Mouse (Mus musculus) embryonic facial prominence, embryonic 15.5 days (tissue): ENCODE results near the gene Erbb4. TPM values are rescaled to one million over a fixed set of nuclear protein-coding genes. Genes with fewer than 3 reads are reported as not detected.
A peak's percentile ranks its signal among the peaks of the same experiment; 100 is the strongest.

Source experiments
- ATAC-seq: fragments of 200-750 bp; cut with Nextera tagmentation; 2 replicates; pipeline ENCODE4 v1.8.0; 2017; ENCODE audit warnings: low read depth, moderate TSS enrichment; ENCODE audit not compliant: insufficient number of reproducible peaks, low FRiP score, low TSS enrichment
- H3K27ac ChIP-seq: fragments of 300-500 bp; sonication (generic); replicated peaks from 2 replicates; pipeline ENCODE4 v1.5.1; 2015; ENCODE audit warnings: mild to moderate bottlenecking, inconsistent platforms
- H3K27me3 ChIP-seq: fragments of 300-500 bp; sonication (generic); 2 replicates; pipeline ENCODE4 v1.6.1; 2015; ENCODE audit warnings: inconsistent platforms
- H3K36me3 ChIP-seq: fragments of 300-500 bp; sonication (generic); 2 replicates; pipeline ENCODE4 v1.6.1; 2015; ENCODE audit warnings: mild to moderate bottlenecking, inconsistent platforms
- H3K4me1 ChIP-seq: fragments of 300-500 bp; sonication (generic); 2 replicates; pipeline ENCODE4 v1.6.1; 2015; ENCODE audit warnings: inconsistent platforms
- H3K4me2 ChIP-seq: fragments of 300-500 bp; sonication (generic); replicated peaks from 2 replicates; pipeline ENCODE4 v1.6.1; 2015; ENCODE audit warnings: mild to moderate bottlenecking, inconsistent platforms
- H3K4me3 ChIP-seq: fragments of 300-500 bp; sonication (generic); replicated peaks from 2 replicates; pipeline ENCODE4 v1.5.1; 2015; ENCODE audit warnings: mild to moderate bottlenecking, inconsistent platforms
- H3K9ac ChIP-seq: fragments of 300-500 bp; sonication (generic); 2 replicates; pipeline ENCODE4 v1.6.1; 2015; ENCODE audit warnings: inconsistent platforms
- H3K9me3 ChIP-seq: fragments of 300-500 bp; sonication (generic); replicated peaks from 2 replicates; pipeline ENCODE4 v1.6.1; 2016; ENCODE audit warnings: inconsistent platforms
- WGBS: fragments of 180-500 bp; shearing (Covaris S2); methylation state at CpG from one replicate; pipeline ENCODE4 v1.1.7; 2015; 5-methylcytosine and 5-hydroxymethylcytosine counted together
- polyA plus RNA-seq: library from polyadenylated mRNA; unstranded; fragments of >200 nt; fragmentation: Nextera tagmentation; extraction: Ambion mirVana; gene quantifications from 2 replicates; pipeline ENCODE4 v1.2.1, GENCODE M21; 2015

Gene Erbb4
- polyA plus RNA-seq, result 0.77 and 1.2 TPM in 2 replicates

- Histone ChIP-seq H3K4me3 (peak within 1 kb of the TSS; percentile 62), H3K27ac (no peak within 1 kb of the TSS), H3K9ac (peak within 1 kb of the TSS; percentile 35; the same call in 1 of the 2 replicates), H3K36me3 (no peaks in the 10 kb centered on the region), H3K27me3 (peaks cover 52% of the 10 kb centered on the region), H3K9me3 (no peaks in the 10 kb centered on the region), H3K4me2 (peak within 1 kb of the TSS; percentile 100), H3K4me1 (peaks cover 35% of the 10 kb centered on the region)
- ATAC-seq, result peak; percentile 16
- under 1% methylated on average over 63 of the region's 63 CpGs for WGBS
Observed at GRCm38 (mm10) chr1:69107485-69108158, at the start of gene Erbb4. Gene Erbb4 (minus strand): TSS chr1:69108059.

- WGBS, result 56% methylated on average over 2 of the region's 2 CpGs
- Histone ChIP-seq H3K27me3 (no peaks in the 10 kb centered on the region), H3K27ac (no peak overlapping the region), H3K4me3 (no peak overlapping the region), H3K9me3 (no peaks in the 10 kb centered on the region), H3K4me2 (no peak overlapping the region), H3K9ac (no peak overlapping the region), H3K4me1 (no peaks in the 10 kb centered on the region), H3K36me3 (no peaks in the 10 kb centered on the region)
- no peak for ATAC-seq
Observed at GRCm38 (mm10) chr1:69157346-69157745, 49.5 kb upstream of the Erbb4 start.

- H3K4me1 ChIP-seq, result no peaks in the 10 kb centered on the region
- H3K27ac ChIP-seq, result no peak overlapping the region
- ATAC-seq, result no peak
- H3K36me3 ChIP-seq, result no peaks in the 10 kb centered on the region
- H3K27me3 ChIP-seq, result no peaks in the 10 kb centered on the region
- no peak overlapping the region for H3K4me3 ChIP-seq
- no peak overlapping the region for H3K4me2 ChIP-seq
- no peak overlapping the region for H3K9ac ChIP-seq
- H3K9me3 ChIP-seq, result no peaks in the 10 kb centered on the region
Observed at GRCm38 (mm10) chr1:69141341-69141740, 33.5 kb upstream of the Erbb4 start.

- Histone ChIP-seq H3K27ac (no peak overlapping the region), H3K4me1 (no peaks in the 10 kb centered on the region), H3K36me3 (no peaks in the 10 kb centered on the region), H3K27me3 (no peaks in the 10 kb centered on the region), H3K9me3 (no peaks in the 10 kb centered on the region), H3K4me3 (no peak overlapping the region), H3K4me2 (no peak overlapping the region), H3K9ac (no peak overlapping the region)
- no peak for ATAC-seq
- WGBS, result 54% methylated on average over 6 of the region's 6 CpGs
Observed at GRCm38 (mm10) chr1:69139519-69139868, 31.6 kb upstream of the Erbb4 start.

DNA sequence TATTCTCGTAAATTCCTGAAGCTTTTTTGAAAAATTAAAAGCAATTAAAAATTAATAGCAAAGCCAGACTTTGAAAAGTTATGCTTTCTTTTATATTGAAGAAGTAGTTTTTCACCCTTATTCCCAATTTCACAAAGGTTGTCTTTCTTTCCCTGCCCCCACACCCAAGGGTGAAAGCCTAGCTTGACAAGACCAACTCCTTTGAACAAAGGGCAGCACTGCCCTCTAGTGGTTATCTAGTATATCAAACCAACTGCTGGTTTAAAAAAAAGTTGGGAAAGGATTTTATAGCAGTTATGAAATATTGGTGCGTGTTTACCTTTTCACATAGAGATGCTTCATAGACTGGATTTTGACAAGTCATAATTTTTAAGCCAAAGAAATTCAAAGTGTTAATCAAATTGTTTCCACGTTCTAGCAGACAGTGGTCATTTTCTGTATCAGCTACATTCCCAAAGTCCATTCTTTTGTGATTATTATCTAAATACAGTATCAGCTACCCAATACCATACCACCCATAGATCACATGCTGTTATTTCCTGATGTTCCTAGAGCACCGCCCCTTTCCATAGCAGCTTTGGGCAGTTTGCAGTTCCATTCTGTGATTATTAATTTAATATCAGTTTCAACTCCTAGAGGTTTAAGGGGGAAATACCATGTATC is 31.1 kb upstream of the Erbb4 start:
- Histone ChIP-seq H3K4me1 (no peaks in the 10 kb centered on the region), H3K27ac (no peak overlapping the region), H3K4me3 (no peak overlapping the region), H3K9ac (no peak overlapping the region), H3K36me3 (no peaks in the 10 kb centered on the region), H3K27me3 (no peaks in the 10 kb centered on the region), H3K9me3 (no peaks in the 10 kb centered on the region), H3K4me2 (no peak overlapping the region)
- WGBS, result 37% methylated on average over 4 of the region's 4 CpGs
- ATAC-seq, result no peak

DNA sequence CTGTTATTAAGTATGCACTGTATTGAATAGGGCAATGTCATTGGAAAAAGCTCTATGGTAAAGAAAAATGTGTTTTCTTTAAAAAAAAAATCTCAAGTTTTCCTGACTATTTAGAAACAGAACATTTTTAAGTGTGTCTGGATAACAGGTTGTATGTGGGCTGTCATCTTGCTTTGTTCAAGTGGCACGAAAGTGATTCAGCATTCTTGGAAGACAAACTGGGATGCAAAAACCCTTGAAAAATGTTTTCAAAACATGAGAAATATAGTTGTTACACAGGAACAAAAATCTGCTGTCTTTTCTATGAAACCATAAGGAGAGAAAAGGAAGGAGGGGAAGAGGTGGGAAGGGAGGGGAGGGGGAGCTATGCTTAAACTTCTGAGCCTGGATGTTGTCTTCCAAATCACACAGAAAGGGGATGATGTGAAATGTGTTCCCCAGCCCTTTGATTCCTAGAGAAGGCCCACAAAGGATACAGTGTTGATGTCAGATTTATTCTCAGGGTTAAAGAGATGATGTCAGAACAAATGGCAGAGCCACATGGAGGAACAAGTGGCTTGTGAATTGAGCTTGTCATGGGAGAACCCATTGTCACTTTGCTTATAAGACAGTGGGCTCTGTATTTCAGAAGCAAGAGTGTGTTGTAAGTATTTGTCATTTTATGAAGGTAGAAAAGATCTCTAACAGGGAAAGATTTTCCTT is 16.4 kb upstream of the Erbb4 start:
- no peaks in the 10 kb centered on the region for H3K4me1 ChIP-seq
- no peaks in the 10 kb centered on the region for H3K36me3 ChIP-seq
- H3K9me3 ChIP-seq, result no peaks in the 10 kb centered on the region
- H3K9ac ChIP-seq, result no peak overlapping the region
- no peak overlapping the region for H3K4me3 ChIP-seq
- no peak overlapping the region for H3K4me2 ChIP-seq
- ATAC-seq, result no peak
- 90% methylated on average over 1 of the region's 1 CpGs for WGBS
- H3K27me3 ChIP-seq, result no peaks in the 10 kb centered on the region
- no peak overlapping the region for H3K27ac ChIP-seq

GRCm38 (mm10) chr1:69118249-69118938 is 10.5 kb upstream of the Erbb4 start:
- 69% methylated on average over 4 of the region's 4 CpGs for WGBS
- ATAC-seq, result no peak

GRCm38 (mm10) chr1:69108159-69108925 is 483 bp upstream of the Erbb4 start:
- peak overlapping the region; percentile 62 for H3K4me3 ChIP-seq
- H3K27ac ChIP-seq, result no peak overlapping the region
- H3K4me2 ChIP-seq, result peak overlapping the region; percentile 100
- no peak overlapping the region for H3K9ac ChIP-seq
- no peaks in the 10 kb centered on the region for H3K36me3 ChIP-seq
- WGBS, result 2% methylated on average over 20 of the region's 20 CpGs
- H3K4me1 ChIP-seq, result peaks cover 35% of the 10 kb centered on the region
- no peaks in the 10 kb centered on the region for H3K9me3 ChIP-seq
- peaks cover 49% of the 10 kb centered on the region for H3K27me3 ChIP-seq
- 0 out of 2 replicates have a peak, but pooled peaks have one; percentile 44 for ATAC-seq

More at GRCm38 (mm10) chr1:69118249-69118938, 10.5 kb upstream of the Erbb4 start:
- Histone ChIP-seq H3K4me1 (no peaks in the 10 kb centered on the region), H3K4me2 (no peak overlapping the region), H3K4me3 (no peak overlapping the region), H3K27me3 (no peaks in the 10 kb centered on the region), H3K9me3 (no peaks in the 10 kb centered on the region), H3K9ac (no peak overlapping the region), H3K36me3 (no peaks in the 10 kb centered on the region), H3K27ac (no peak overlapping the region)

- no peak overlapping the region for H3K27ac ChIP-seq
- peaks cover 56% of the 10 kb centered on the region for H3K27me3 ChIP-seq
- H3K9ac ChIP-seq, result no peak overlapping the region
- 0% methylated on average over 35 of the region's 35 CpGs for WGBS
- no peaks in the 10 kb centered on the region for H3K9me3 ChIP-seq
- no peaks in the 10 kb centered on the region for H3K36me3 ChIP-seq
- H3K4me1 ChIP-seq, result peaks cover 35% of the 10 kb centered on the region
- peak overlapping the region; percentile 62 for H3K4me3 ChIP-seq
- ATAC-seq, result peak; percentile 55
- peak overlapping the region; percentile 100 for H3K4me2 ChIP-seq
Observed at GRCm38 (mm10) chr1:69106937-69107461, 860 bp downstream of the Erbb4 start.

DNA sequence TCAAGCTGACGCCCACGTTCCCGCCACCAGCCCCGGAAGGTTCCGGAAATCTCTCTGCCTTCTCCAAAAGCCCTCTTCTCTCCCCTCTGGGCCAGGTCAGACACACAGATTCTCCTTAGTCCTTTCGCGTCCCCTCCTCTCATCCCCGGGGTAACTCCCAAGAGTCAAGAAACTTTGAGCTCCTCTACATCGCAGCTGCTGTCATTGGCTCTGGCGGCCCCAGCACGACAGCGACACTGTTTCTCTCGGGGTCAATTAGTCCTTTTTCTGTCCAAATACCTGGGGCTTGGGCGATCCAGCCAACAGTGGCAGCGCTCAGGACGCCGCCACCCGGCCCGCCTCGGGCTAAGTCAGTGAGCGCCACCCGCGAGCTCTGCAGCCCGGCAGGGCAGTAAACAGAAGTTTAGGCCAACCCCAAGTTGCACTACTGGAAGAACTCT is 1.5 kb downstream of the Erbb4 start:
- no peak overlapping the region for H3K27ac ChIP-seq
- WGBS, result 0% methylated on average over 24 of the region's 24 CpGs
- 0 out of 2 replicates have a peak, but pooled peaks have one; percentile 43 for ATAC-seq
- peaks cover 35% of the 10 kb centered on the region for H3K4me1 ChIP-seq
- no peaks in the 10 kb centered on the region for H3K9me3 ChIP-seq
- peaks cover 56% of the 10 kb centered on the region for H3K27me3 ChIP-seq
- H3K36me3 ChIP-seq, result no peaks in the 10 kb centered on the region
- 0 out of 2 replicates have a peak overlapping the region, but pooled peaks have one; percentile 13 for H3K9ac ChIP-seq
- peak overlapping the region; percentile 62 for H3K4me3 ChIP-seq
- peak overlapping the region; percentile 100 for H3K4me2 ChIP-seq
